Mouse (Mus musculus): ENCODE results near the gene Rbfox3.

DNA sequence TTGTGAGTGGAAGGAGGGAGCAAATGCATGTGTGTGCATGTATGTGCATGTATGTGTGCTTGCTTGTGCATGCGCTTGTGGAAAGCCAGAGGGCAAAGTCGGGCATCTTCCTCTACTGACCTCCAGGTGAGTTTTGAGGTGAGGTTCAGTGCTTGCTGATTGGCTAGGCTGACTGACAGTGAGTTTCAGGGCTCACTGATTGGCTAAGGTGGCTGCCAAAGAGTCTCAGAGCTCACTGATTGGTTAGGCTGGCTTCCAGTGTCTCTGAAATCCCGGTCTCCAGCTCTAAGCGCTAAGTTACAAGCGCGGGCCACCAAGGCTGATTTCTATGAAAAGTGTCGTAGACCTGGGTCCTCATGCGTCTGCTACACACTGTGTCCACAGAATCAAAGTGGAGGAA, 185.0 kb downstream of the Rbfox3 start:
- TF ChIP-seq POLR2A (IDR thresholded peaks at IDR 0.05; ENCODE audit: low read depth, low read length) (no peak), MAX (IDR thresholded peaks at IDR 0.05; ENCODE audit: low read length) (no peak), CTCF (conservative IDR thresholded peaks at IDR 0.05 in 1 of 2, IDR thresholded peaks at IDR 0.05 in 1 of 2; ENCODE audit: low read depth in 2 of 2, low read length in 2 of 2) (no peak), EP300 (IDR thresholded peaks at IDR 0.05; ENCODE audit: low read length) (no peak), E2F4 (IDR thresholded peaks at IDR 0.05; ENCODE audit: insufficient replicate concordance, low read depth, low read length) (no peak), NELFE (IDR thresholded peaks at IDR 0.05; ENCODE audit: low read depth, low read length) (no peak), PAX5 (IDR thresholded peaks at IDR 0.05; ENCODE audit: low read length) (no peak), ZMIZ1 (IDR thresholded peaks at IDR 0.05; ENCODE audit: low read depth, low read length) (no peak)

Data from CH12.LX (cell line).